Mouse (Mus musculus) kidney, adult 11 months (tissue): ENCODE measurements around the gene Olfr1189.
"Not testable (repeated sequence)": the region's sequence is repeated elsewhere in the genome, so short reads cannot be mapped to it uniquely, and the experiment has no call there.

Experiments
- DNase-seq: peaks from one replicate; pipeline ENCODE4 v3.0.0; 2022

The Olfr1189 gene

GRCm38 (mm10) chr2:88586154-88586553 lies at the start of gene Olfr1189:
TSS of gene Olfr1189 (plus strand) at chr2:88586454.
- DNase-seq, result no peak

GRCm38 (mm10) chr2:88556635-88557034 lies 29.6 kb upstream of the Olfr1189 start, which contains the start of gene Olfr1188:
TSS of gene Olfr1188 (plus strand) at chr2:88556935.
- DNase-seq, result no peak

GRCm38 (mm10) chr2:88572696-88573095 lies 13.6 kb upstream of the Olfr1189 start:
- DNase-seq, result not testable (repeated sequence)

- not testable (repeated sequence) for DNase-seq
Measured at GRCm38 (mm10) chr2:88640242-88640641, 54.0 kb downstream of the Olfr1189 start, which contains the start of gene Olfr1191-ps1. TSS of gene Olfr1191-ps1 (plus strand) at chr2:88640542.
